Mouse (Mus musculus) kidney, postnatal 10 days (tissue): ENCODE results near the gene Spop.

ENCODE experiments used
- DNase-seq: peaks from one replicate; pipeline ENCODE4 v3.0.0; 2021; ENCODE audit warnings: mixed read lengths

Gene Spop

GRCm38 (mm10) chr11:95413641-95414535 lies at the start of gene Spop:
Spop (plus strand) TSS chr11:95414080.
- DNase-seq, result peak; percentile 96

GRCm38 (mm10) chr11:95364388-95364787 lies 49.5 kb upstream of the Spop start:
- no peak for DNase-seq

- peak; percentile 91 for DNase-seq
These were observed 48.3 kb upstream of the Spop start for GRCm38 (mm10) chr11:95365596-95365995.

- peak; percentile 58 for DNase-seq
These were observed 47.5 kb upstream of the Spop start for GRCm38 (mm10) chr11:95366280-95366897.

DNA sequence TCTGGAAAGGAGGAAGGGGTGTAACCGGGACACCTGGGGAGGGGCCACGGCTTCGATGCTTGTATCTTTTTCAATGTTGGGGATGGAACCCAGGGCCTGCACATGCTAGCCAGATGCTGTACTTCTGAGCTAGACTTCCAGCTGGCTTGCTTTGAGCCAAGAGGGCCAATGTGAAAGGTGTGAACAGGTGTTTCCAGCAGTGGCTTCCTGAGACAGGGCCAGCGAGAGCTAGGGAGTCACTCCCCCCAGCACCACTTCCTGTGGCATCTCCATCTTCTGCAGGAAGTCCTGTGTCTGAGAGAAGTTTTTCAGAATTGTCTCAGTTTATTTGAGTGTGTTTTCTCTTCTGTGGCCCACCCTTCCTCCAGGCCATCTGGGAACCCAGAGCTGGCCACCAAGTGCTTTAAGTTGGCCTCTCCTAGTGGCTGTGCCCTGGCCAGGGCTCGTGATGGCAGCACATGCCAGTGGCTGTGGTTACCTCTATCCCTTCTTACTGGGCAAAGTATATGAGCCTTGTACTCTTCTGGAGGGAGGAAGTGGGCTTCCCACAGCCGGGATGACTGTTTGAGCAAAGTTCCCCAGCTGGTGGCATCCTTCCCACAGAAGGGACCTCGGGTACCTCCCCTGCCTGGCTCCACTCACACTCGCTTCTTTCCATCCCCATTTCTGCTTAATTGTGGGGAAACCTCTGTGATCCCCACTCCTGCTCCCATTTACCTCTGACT lies 46.7 kb upstream of the Spop start:
- no peak for DNase-seq

DNA sequence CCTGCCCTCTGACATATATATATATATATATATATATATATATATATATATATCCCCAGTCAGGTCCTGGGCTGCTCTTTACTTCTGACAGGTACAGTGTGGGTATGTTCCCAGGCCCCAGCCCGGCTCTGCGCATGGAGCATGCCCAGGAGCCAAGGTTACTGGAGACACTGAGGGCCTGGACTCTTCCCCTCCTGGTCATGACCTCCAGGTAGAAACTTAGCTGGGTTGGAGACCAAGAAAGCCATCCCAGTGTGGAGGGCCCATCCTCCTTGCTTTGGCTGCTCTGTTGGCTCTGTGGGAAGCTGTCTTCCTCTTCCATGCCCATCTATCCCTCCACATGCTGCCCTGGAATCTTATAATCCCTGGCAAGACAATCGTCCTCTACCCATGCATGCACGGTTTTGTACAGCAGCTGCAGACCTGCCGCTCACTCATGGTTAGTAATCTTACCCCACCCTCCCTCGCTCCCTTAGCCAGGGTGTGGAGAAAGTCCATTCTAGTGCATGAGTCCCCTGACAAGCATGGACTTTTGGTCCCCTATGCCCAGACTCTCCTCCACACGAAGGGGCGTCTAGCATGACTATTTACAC lies 45.6 kb upstream of the Spop start:
- DNase-seq, result no peak

GRCm38 (mm10) chr11:95368871-95369270 lies 45.0 kb upstream of the Spop start:
- DNase-seq, result no peak

GRCm38 (mm10) chr11:95369964-95370890 lies 43.7 kb upstream of the Spop start:
- DNase-seq, result peak; percentile 70

DNA sequence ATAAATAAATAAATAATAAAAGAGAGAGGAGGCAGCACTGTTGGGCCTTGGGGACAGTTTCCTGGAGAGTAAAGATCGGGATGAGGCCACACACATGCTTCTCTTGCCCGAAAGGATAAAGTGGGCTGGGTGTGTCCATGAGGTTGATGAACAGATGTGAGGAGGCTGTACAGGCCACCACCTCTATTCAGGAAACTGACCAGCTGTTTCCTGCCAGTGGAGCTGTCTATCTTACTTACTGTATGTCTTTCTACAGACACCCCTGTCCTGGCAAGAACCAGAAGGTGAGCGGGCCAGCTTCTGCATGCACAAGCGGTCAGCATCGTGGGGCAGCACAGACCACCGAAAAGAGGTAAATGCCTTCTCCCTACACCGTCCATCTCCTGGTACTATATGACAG lies 42.7 kb upstream of the Spop start:
- DNase-seq, result no peak

- no peak for DNase-seq
These were observed 35.0 kb upstream of the Spop start for GRCm38 (mm10) chr11:95378926-95379325.

- no peak for DNase-seq
These were observed 34.3 kb upstream of the Spop start for GRCm38 (mm10) chr11:95379552-95379951.

DNA sequence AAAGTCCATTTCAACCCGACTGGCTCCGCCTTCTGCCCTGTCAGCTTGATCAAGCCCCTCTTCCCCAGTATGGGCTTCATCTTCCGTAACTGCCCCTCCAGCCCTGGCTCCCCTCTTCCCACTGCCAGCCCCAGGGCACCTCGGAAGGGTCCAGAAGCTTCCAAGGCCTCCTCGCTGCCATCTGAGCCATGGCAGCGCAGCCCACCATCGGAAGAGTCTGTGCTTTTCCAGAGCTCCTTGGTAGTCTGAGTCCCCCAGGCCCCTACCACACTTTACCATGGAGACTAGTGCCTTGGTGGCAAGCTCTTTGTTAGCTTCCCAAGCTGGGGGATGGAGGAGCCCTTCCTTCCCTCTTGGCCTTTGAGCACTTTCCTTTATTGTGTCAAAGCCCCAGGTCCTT lies 33.2 kb upstream of the Spop start:
- DNase-seq, result no peak

DNA sequence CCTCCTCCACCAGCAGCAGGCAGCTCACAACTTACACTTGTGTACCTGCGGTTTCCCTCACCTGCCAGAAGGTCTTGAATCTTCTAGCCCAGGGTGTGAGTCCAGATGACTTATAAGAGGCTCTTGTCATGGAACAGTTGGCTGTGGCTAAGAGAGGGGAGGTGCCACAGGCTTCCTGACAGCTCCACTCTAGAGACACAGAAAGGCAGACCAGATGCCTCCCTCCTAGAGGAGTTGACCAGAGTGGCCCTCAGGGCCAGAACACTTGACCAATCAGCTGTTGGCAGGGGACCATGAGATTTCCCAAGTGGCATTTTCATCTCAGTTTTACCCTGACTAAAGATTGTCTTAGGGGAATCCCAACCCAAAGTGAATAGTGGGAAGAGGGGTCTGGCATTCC lies 32.7 kb upstream of the Spop start:
- DNase-seq, result no peak

- no peak for DNase-seq
These were observed 30.4 kb upstream of the Spop start for GRCm38 (mm10) chr11:95383331-95383986.

DNA sequence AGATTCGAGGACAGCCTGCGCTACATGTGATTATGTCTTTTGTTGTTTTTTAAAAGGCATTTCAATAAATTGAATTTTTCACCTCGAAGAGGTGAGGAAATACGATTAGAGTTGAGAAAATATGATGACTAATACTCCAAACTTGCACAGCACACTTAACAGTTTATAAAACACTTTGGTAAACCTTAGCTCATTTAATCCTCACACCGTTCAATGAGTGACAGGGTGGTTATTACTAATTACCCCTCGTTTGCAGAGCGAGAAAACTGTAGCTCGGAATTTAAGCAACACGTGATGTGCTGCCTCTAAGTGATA lies 29.9 kb upstream of the Spop start:
- no peak for DNase-seq

GRCm38 (mm10) chr11:95384319-95384972 lies 29.4 kb upstream of the Spop start, which contains the start of gene Slc35b1:
Slc35b1 (plus strand) TSS chr11:95384692.
- peak; percentile 94 for DNase-seq

DNA sequence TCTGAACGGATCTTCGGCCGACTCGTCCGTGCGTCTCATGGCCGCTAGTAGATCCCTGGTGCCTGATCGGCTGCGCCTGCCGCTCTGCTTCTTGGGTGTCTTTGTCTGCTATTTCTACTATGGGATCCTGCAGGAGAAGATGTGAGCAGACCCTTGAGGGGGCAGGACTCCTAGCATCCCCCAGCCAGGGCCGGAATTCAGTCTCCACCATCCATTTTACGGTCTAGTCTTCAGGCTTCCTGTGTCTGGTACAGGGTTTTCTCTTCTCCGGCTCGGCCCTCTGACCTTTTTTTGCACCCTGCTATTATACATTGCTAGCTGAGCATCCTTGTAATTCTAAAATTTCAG lies 28.9 kb upstream of the Spop start:
- no peak for DNase-seq

DNA sequence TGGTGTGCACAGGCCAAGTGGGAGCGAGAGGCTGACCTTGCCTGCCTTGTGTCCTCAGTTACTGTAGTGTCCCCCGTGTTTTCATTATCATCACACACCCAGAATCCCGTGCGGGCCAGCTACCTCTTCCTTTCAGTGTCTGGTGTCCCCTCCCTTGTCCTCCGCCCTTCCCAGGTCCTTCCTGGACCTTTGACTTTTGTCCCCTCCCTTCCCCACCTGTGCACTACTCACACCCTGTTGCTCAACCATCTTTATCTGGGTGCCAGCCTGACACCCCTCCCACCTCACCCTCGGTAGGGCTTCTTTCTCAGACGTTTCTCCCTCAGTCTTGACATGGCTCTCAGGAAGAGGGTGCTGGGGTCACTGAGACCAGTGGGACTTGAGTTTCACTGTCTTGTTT lies 26.5 kb upstream of the Spop start:
- DNase-seq, result no peak

DNA sequence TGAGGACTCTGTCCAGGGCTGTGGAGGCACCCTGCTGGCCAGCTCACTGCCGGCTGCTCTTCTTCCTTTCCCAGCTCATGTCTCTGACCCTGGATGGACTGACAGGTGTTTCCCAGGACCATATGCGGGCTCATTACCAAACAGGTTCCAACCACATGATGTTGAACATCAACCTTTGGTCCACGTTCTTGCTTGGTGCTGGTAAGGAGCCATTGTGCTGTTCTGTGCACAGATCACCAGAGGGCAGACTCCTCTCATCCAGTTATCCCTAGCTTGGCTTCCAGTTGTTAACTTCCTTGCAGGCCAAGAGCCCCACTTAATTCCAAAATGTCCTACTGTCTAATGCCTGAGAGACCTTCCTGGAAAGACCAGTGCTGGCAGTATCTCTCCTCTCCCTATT lies 24.9 kb upstream of the Spop start:
- DNase-seq, result peak; percentile 33

- DNase-seq, result peak; percentile 3
These were observed 23.5 kb upstream of the Spop start for GRCm38 (mm10) chr11:95390420-95390819.

GRCm38 (mm10) chr11:95391201-95391600 lies 22.7 kb upstream of the Spop start:
- no peak for DNase-seq
